Mouse (Mus musculus) neural tube, embryonic 10.5 days (tissue): ENCODE results near the gene Unc5b.
"Not testable (repeated sequence)": the region's sequence is repeated elsewhere in the genome, so short reads cannot be mapped to it uniquely, and the experiment has no call there.

Source experiments
- DNase-seq: peaks from one replicate; pipeline ENCODE4 v3.0.0-alpha.2; 2017; ENCODE audit warnings: low spot score; ENCODE audit errors: extremely low spot score

Gene Unc5b

DNA sequence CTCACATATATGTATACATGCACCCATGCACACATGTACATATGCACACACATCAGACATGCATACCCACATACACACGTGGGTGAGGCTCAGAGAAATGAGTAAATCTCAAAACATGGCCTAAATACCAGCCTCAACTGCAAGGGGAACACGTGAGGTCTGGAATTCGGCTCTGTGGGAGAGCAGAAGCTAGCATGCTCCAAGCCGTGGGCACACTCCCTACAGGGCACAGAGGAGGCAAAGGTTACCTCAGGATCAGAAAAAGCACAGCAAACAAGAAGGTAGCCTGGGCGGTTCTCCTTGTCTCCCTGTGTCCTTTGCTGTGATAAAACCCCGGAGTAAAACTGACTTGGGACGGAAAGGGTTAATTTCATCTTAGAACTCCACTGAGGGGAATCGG lies 77.4 kb downstream of the Unc5b start:
- DNase-seq, result no peak

DNA sequence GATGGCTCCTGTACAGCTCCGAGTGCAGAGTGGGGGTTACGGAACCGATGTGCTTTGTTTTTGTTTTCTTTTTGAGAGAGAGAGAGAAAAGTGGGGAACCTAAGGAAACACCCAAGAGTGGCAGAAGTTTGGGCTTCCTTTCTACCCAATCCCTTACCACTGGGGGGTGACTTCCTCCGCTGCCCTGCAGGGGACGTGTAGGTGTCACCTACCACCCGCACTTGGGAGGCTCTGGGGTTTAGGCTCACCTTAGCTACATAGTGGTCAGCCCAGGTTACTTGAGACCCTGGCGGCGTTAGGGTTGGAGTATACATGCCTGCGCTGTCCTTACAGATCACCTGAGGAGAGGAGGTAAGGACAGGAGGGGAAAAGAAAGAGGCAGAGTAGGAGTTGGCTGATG lies 78.1 kb downstream of the Unc5b start:
- no peak for DNase-seq

DNA sequence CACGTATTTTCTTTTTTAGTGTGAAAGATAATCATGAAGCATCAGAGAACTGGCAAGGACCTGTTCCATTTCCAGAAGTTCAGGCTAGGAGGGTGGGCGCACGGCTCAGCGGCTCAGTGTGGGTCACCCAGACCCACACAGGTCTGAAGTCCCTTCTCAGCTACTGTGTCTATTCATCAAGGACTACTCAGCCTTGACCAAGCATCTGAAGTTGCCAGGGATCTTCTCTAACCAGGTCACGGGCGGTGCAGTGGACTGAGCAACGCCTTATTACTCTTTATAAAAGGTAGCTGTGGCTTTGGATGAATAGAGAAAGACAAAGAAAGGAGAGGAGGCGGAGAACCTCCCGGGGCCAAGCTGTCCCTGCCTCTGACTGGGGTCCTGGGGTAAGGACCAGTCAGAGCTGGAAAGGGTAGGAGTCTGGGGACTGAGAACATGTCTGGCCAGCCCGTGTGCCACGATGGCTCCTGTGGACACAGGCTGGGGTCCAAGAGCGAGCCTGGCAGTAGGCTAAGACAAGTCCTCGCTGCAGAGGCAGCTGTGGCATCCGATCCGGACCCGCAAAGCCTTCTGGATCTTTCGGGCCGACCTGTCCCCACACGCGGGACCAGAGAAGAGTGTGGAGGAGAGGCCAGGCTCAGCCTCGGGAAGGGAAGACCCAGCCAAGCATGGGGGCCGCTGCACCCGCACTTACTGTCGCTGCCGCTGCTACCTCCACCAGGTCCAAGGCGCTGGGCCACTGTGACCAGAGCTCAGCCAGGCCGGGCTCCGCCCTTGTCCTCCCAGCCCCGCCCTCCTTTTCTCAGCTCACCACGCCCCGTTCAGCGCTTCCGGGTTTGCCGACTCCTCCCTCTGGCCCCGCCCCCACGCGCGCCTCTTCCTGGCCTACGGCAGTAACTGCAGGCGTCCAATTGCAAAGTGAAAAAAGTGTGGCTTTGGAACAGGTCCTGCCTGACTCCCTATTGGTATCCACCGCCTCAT lies 79.1 kb downstream of the Unc5b start, which contains the start of gene Slc29a3:
Slc29a3 (minus strand) TSS at position 755 of the 981 bp plus-strand sequence.
- peak; percentile 99 for DNase-seq

DNA sequence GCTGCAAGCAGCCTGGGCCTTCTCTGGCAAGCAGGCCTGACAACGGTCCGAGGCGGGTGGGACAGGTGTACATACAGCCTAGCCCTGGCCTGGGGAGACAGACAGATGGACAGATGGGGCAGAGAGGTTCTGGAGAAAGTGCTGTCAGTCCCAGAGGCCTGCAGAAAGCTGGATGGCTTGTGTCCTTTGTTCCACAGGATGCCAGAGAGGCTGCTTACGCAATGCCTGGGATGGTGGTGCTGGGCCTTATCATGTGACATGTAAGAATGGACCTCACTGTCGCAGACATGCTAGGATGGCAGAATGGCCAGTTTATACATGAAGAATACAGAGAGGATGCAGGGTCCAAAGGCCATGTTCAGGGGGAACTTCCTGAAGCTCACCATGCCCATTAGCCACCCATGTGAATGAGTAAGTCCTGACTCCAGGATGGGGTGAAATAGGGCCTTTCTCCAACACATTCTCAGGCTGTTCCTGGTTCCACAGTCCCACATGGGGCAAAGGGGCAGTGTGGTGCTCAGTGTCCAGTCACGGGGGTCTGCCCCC lies 83.6 kb downstream of the Unc5b start:
- DNase-seq, result no peak

DNA sequence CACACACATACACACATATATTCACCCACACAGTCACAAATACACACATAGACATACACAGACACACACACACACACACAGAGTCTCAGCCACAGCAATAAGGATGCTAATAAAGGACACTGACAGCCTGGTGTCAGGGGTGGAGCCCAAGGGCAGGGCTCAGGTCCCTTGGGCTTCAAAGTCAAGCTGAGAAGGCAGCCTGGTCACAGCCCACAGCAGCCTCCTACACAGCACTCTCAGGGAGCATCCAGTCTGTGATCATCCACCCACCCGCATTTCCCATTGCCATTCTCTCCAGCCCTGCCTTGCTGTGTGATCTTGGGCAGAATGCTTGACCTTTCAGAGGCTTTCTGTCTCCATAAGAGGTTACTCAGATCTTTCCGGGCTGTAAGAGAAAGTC lies 84.9 kb downstream of the Unc5b start:
- no peak for DNase-seq

DNA sequence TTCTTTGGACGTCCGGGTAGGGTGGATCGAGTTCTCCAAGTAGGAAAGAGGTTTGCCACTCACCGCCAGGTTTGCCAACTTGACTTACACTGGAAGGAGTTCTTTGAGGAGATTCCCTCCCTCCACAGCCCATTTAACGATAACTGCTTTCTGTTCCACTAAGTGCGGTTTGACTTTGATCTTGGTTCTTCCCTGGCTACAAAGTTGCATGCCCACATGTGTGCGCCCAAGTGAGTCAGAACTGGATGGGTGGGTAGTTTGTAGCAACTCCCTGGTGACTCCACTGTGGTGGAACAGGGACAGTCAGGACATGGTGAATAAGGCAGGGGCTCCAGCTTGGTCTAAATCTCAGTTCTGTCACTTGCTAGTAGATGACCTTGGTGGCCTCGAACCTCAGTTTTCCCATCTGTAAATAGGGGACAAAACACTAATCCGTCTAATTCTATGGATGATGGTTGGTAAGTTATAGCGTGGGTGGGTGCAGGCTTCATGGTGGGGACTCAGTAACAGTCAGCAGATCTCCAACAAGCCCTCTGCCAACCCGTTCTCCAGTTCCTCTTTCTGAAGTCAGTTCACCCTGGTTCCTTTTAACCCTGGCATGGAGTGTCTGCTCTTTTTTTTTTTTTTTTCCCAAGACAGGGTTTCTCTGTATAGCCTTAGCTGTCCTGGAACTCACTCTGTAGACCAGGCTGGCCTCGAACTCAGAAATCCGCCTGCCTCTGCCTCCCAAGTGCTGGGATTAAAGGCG lies 86.7 kb downstream of the Unc5b start:
- DNase-seq, result no peak

DNA sequence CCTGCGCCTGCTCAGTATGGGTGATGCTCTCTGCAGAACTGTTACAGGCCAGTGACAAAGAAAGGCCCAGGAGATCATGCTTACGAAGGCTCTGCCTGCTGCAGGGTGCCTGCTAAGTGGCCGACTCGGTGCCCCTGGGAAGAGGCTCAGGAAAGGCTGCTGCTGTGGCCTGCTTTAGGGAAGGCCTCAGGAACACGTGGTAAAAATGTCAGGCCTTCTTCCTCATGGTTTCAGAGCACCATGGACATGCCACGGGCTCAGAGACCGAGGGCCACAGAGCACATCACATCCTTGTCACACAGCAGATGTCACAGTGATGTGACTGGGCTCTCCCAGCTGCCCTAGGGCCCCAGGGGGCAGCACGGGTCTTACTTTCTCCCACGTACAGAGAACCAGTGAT lies 87.7 kb downstream of the Unc5b start:
- DNase-seq, result no peak

DNA sequence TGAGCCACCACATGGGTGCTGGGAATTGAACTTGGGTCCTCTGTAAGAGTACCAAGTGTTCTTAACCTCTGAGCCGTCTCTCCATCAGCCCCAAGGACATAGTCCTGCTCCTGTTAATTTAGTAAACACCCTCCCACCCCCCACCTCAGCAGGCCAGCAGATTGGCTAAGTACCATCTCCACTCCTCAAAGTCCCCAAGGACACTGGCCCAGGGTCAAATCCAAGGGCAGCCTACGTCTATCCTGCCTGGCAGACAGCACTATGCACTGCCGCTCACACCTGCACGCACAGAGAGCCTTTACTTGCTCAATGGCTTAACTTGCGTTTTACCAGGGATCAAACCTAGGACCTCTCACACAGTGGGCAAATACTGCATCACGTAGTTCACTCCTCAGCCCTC lies 88.4 kb downstream of the Unc5b start:
- DNase-seq, result no peak

DNA sequence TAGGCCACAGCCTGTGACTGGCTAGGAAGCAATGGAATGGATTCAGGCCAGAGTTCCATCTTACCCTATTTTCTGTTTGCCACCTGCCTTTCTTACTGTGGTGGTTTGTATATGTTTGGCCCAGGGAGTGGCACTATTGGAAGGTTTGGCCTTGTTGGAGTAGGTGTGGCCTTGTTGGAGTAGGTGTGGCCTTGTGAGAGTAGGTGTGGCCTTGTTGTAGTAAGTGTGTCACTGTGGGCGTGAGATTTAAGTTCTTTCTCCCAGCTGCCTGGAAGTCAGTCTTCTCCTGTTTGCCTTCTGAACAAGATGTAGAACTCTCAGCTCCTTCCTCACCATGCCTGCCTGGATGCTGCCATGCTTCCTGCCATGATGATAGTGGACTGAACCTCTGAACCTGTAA lies 89.1 kb downstream of the Unc5b start:
- DNase-seq, result not testable (repeated sequence)

DNA sequence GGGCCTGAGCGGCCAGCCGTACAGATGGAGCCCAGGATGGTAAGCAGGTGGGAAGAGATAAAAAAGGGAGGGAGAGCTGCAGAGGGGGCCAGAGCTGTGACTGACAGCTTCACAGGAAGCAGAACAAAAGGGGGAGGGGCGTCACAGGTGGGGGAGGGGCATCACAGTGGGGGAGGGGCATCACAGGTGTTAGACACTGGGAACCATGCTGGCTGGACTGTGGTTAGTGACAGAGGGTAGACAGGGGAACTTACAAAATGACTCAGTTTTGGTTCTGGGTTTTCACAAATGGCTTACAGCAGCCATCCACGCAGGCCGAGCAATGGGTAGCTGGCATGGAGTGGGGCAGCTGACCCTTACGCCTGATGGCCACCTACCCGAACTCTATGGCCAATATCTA lies 89.9 kb downstream of the Unc5b start:
- DNase-seq, result no peak

DNA sequence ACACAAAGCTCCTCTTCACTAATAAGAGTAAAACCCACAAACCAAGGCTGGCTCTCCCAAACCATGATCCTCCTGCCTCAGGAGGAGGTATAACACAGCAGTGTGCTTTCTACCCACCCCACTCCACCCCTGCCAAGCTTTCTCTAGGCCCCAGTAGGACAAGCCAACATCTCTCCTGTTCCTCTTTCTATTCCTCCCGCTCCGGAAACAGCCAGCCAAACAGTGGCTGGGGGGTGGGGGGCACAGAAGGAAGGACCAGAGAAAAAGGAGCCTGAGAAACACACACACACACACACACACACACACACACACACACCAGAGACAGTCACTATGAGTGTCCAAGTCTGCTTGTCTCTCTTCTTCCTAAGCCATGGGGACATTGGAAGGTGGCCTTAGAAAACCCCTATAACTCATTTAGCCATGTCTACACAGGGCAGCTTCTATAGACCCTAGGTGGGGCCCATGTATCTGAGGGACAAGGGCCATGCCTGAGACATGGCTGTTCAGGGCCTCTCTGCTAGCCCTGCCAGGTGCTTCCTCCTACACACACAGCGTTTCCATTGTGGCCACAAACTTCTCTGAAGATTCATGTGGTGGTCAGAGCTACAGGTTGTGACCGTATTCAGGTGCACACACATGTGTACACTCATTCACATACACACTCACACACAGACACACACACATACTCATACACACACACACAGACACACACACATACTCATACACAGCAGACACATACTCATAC lies 91.6 kb downstream of the Unc5b start:
- DNase-seq, result no peak

DNA sequence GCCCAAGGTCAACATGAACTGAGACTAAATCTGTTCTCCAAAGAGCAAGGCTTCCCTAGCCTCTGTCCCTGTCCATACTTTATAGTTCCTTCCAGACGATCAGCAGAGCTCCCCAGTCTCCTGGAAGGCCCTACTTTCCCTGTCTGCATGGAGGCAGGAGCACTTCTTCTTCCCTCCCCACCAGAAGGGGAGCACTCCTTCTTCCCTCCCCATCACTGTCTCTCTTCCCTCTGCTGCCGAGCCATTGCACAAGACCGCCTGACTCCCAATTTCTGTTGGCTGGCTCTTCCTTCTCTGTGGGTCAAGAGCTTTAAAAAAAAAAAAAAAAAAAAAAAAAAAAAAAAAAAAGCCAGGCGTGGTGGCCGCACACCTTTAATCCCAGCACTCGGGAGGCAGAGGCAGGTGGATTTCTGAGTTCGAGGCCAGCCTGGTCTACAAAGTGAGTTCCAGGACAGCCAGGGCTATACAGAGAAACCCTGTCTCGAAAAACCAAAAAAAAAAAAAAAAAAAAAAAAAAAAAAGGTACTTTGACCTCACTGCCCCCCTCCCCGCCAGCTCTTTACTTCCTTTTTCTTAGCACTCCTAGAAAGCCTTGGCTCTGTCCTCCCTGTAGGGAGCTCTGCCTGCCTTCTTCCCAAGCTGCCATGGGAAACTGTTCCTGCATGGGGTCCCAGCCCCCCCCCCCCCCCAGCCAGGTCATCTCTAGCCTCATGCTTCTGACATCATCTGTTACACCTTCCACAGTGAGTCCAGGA lies 93.3 kb downstream of the Unc5b start:
- no peak for DNase-seq

DNA sequence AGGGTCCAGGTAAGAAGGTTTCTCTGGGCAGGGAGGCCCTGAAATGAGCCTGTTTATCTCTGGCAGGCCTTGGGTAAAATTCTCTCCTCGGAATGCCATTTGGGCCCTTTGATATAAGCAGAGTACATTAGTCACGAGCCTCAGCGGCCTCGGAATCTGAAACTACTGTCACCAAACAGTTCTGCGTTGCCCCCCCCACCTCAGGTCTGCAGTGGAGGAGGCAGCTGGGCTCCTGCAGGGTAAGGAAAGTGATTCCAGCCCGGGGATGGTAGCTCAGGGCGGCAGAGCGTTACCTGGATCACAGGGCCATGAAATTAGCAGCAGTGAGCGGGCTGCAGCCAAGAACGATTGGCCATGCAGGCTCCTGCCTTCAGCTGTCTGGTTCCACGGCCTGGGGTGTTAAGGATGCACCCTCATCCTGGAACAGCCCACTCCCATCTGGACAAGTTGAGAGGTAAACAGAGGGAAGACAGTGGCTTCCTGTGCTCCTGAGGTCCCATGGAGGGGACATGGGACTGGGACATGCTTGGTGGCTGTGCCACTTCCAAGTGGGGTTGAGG lies 94.1 kb downstream of the Unc5b start:
- no peak for DNase-seq

DNA sequence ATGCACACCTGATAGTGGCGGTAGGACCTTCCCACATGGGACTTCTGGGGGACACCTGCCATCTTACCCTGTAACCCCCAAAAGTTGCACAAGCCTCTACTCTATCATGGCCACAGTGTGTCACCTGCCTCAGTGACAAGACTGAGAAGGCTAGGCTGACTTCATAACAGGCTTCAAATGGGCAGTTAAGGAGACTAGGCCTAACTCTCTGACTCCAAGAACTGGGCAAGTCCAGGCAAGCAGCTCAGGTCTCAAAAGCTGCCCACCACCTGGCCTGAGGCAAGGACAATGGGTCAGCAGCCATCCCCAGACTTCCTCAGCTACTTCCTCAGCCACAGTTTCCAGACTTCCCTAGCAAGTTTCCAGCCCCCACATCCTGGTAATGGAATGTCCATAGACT lies 95.6 kb downstream of the Unc5b start:
- DNase-seq, result no peak

DNA sequence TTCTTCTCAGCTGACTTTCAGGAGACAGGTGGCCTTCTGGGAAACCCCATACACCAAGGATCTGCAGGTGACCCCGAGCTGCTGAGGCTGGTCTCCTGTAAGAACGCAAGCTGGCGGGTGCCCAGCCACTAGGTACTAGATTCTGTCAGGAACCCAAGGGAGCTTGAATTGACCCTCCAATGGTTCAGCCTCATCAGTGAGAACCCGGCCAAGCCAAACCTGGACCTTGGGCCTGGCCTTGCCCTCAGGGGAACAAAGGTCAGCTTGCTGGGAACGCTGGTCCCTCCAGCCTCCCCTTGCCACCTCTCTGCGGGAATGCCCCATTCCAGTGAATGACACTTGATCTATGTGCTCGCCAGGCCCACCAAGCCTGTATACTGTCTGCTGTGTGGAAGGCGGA lies 97.9 kb downstream of the Unc5b start:
- DNase-seq, result no peak

DNA sequence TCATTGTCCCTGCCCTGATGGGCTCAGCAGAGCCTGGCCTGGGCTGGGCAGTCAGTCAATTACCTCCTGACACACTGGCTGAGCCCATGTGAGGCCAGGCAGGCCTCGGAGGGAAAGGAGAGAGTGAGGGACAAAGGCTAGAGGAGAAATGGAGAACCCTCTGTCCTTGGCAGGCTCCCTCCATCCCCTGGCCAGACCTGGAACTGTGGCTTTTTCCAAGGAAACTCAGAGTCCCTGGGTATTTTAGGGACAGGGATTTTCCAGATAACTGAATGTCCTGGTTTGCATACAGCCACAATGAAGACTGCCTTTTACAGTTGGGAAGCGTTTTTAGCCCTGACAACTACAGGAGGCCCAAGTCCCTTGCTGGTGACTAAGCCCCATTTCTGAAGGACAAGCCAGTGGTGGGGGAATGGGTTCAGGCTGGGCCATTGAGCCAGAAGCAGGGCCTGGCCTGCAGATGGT lies 99.0 kb downstream of the Unc5b start:
- no peak for DNase-seq

DNA sequence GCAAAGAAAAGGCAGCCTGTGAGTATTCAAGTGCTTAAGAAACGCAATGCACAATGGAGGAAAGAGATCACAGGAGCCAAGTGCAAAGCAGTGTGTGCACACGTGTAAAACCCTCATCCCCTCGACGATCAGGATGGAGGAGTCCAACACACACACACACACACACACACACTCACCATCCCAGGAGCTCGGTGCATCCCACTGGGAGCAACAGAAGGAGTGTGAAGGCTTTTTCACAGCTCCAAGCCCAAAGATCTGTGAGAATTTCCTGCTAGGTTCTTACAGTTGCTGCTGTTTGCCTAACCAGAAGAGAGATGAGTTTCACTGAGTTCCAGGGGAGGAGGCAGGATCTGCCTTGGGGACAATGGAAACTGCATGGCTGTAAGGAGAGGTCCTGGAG lies 99.6 kb downstream of the Unc5b start:
- no peak for DNase-seq

DNA sequence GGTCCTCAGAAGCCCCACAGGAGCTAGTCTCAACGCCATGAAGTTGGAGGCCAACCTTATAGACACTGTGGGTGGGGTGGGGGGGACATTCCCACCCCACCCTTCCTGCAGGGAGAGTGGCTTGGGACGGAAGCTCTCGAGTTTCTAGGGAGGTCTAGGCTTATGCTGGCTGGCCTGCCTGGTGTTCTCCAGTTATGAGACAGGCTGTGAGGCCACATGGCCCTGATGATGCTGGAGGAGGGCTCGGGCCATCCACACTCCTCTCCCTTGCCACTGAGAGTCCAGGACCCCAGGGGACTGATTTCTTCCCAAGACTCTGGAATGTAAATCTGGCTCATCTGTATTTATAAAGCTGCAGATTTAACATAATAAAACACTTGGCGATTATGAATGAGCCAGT lies 104.1 kb downstream of the Unc5b start:
- DNase-seq, result no peak

DNA sequence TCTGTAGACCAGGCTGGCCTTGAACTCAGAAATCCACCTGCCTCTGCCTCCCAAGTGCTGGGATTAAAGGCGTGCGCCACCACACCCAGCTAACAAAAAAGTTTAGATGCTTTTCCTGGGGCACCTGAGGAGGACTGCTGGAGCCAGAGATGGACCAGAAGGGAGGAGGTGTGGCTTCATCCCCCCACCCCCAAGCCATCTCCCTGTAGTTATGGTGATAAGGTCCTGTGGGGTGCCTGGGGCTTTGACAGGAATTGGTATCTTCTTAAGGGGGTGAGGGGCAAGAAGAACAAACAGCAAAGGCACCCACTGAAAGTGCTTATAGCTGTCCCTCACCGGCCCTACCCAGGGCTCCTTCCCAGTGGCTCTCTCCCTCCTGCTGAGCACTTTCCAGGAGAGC lies 104.5 kb downstream of the Unc5b start:
- no peak for DNase-seq

DNA sequence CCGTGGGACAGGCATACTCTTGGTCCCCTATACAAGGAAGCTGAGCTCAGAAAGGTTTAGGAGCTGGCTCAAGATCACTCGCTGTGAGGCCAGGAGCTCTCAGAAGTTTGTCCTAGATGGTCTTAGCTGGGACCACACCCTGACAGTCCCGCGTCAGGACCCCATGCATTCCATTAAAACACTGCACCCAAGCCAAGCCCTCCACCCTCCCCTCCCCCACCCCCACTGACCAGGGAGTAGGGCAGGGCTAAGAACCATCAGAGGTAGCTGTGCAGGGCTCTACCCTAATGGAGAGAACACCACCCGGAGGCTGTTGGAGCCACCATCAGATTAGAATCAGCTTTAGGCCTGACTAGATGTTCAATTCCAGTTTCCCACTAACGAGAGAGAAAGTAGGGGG lies 106.9 kb downstream of the Unc5b start:
- no peak for DNase-seq
